Mouse (Mus musculus): ENCODE results near the gene Nubp2.

- TF ChIP-seq EP300 (IDR thresholded peaks at IDR 0.05; ENCODE audit: low read depth) (no peak), CTCF (IDR thresholded peaks at IDR 0.05; ENCODE audit: low read depth) (no peak)
These were observed 17.6 kb upstream of the Nubp2 start for GRCm38 (mm10) chr17:24903767-24904166.

Data from liver, postnatal 0 days (tissue).